Mouse (Mus musculus): ENCODE data around the gene Tmem192. TPM values are rescaled to one million over a fixed set of nuclear protein-coding genes. Genes with fewer than 3 reads are reported as not detected.

Tmem192 gene
- polyA plus RNA-seq, 1 experiment from 2014 or later = 46.0 TPM

- no peak for ATAC-seq
- H3K4me2 ChIP-seq (replicated peaks) = no peak overlapping the region
- H3K27me3 ChIP-seq (replicated peaks) = no peaks in the 10 kb centered on the region; the same call in 1 of the 2 replicates
- no peaks in the 10 kb centered on the region for H3K9me3 ChIP-seq
- 67% methylated on average over 3 of the region's 3 CpGs for WGBS
- no peak overlapping the region for H3K9ac ChIP-seq
- H3K4me1 ChIP-seq (replicated peaks) = no peaks in the 10 kb centered on the region
- H3K27ac ChIP-seq = no peak overlapping the region
- H3K36me3 ChIP-seq = no peaks in the 10 kb centered on the region
- no peak overlapping the region for H3K4me3 ChIP-seq (replicated peaks)
Measured at GRCm38 (mm10) chr8:64934997-64935396, 12.0 kb upstream of the Tmem192 start.

DNA sequence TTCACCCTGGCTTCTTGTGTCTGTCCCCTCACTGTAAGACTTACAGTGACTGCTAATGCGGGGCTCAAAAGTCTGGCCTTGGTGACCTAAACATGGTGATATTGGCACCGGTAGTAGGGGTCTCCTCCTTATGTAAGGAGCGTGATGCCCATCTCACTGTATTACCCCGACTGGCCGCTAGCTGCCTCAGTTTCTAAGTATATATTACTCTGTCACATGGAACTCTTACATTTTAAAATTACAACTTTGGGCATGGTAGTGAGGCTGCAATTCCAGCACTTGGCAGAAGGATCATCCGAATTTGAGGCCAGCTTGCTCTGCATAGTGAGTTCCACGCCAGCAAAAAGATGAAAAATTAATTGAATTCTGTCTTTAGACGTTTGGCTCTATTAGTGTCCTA, 6.0 kb upstream of the Tmem192 start:
- Histone ChIP-seq H3K4me3 (replicated peaks) (no peak overlapping the region), H3K9me3 (no peaks in the 10 kb centered on the region), H3K36me3 (no peaks in the 10 kb centered on the region), H3K27ac (no peak overlapping the region), H3K4me1 (replicated peaks) (no peaks in the 10 kb centered on the region), H3K4me2 (replicated peaks) (no peak overlapping the region), H3K9ac (no peak overlapping the region), H3K27me3 (replicated peaks) (no peaks in the 10 kb centered on the region; the same call in 1 of the 2 replicates)
- no peak for ATAC-seq
- 80% methylated on average over 8 of the region's 8 CpGs for WGBS

DNA sequence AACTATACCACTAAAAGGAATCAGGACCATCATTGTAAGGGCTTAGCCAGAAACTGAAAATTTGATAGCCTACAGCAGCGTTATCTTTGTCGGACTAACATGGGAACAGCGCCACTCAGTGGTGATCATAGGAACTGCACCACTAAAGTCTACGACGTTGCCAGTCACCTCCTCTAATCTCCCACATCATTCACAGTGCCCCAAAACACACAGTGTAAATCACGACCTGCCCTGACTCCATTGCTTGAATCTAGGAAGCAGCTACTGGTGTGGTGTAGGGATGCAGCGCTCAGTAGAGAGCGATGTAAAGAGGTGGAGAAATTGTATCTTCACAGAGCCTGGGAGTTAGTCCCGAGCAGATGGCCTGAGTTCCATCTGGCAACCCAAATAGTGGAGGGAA, 5.5 kb upstream of the Tmem192 start:
- H3K27me3 ChIP-seq (replicated peaks) = no peaks in the 10 kb centered on the region; the same call in 1 of the 2 replicates
- H3K4me2 ChIP-seq (replicated peaks) = no peak overlapping the region
- H3K9me3 ChIP-seq = no peaks in the 10 kb centered on the region
- H3K4me3 ChIP-seq (replicated peaks) = no peak overlapping the region
- ATAC-seq = peak; percentile 46
- no peaks in the 10 kb centered on the region for H3K36me3 ChIP-seq
- no peak overlapping the region for H3K9ac ChIP-seq
- H3K27ac ChIP-seq = no peak overlapping the region
- 11% methylated on average over 9 of the region's 9 CpGs for WGBS
- H3K4me1 ChIP-seq (replicated peaks) = no peaks in the 10 kb centered on the region

GRCm38 (mm10) chr8:64942946-64943345, 4.0 kb upstream of the Tmem192 start:
- H3K27ac ChIP-seq = no peak overlapping the region
- H3K4me3 ChIP-seq (replicated peaks) = no peak overlapping the region
- no peak for ATAC-seq
- no peak overlapping the region for H3K4me2 ChIP-seq (replicated peaks)
- no peak overlapping the region for H3K9ac ChIP-seq
- 26% methylated on average over 5 of the region's 5 CpGs for WGBS
- no peaks in the 10 kb centered on the region for H3K36me3 ChIP-seq
- no peaks in the 10 kb centered on the region for H3K9me3 ChIP-seq
- no peaks in the 10 kb centered on the region; the same call in 1 of the 2 replicates for H3K27me3 ChIP-seq (replicated peaks)
- H3K4me1 ChIP-seq (replicated peaks) = no peaks in the 10 kb centered on the region

DNA sequence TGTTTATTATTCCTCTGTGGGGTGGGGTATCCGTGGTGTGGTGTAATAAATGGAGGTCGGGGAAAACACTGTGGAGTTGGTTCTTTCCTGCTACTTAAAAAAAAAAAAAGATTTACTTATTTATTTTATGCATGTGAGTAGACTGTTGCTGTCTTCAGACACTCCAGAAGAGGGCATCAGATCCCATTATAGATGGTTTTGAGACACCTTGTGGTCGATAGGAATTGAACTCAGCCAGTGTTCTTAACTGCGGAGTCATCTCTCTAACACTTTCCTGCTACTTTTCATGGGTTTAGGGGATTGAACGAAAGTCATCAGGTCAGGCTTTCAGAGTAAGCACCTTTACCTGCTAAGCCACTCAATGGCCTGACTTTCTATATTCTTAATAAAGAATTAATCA, 2.2 kb upstream of the Tmem192 start:
- Histone ChIP-seq H3K27me3 (replicated peaks) (no peaks in the 10 kb centered on the region; the same call in 1 of the 2 replicates), H3K4me2 (replicated peaks) (no peak overlapping the region), H3K4me3 (replicated peaks) (no peak overlapping the region), H3K27ac (no peak overlapping the region), H3K36me3 (no peaks in the 10 kb centered on the region), H3K9me3 (no peaks in the 10 kb centered on the region), H3K4me1 (replicated peaks) (no peaks in the 10 kb centered on the region), H3K9ac (no peak overlapping the region)
- 23% methylated on average over 5 of the region's 5 CpGs for WGBS
- no peak for ATAC-seq

DNA sequence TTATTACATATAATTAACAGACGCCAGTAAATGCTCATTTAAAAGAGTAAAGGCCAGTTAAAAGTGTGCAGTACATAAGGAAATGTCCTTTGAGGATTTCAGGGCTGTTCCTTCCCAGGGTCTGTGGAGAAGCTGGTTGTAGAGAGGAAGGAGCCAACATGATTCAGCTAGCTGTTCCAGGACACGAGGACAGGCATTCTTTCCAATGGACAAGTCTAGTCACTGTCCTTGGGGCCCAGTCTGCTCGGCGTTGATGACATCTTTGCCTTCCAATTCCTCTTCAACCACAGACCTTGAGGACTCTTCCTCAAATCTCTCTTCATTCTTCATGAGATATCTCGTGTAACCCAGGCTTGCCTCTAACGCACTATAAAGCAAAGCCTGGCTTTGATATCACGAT, 1.4 kb upstream of the Tmem192 start:
- no peaks in the 10 kb centered on the region for H3K4me1 ChIP-seq (replicated peaks)
- H3K9me3 ChIP-seq = no peaks in the 10 kb centered on the region
- no peak for ATAC-seq
- H3K27ac ChIP-seq = no peak overlapping the region
- 79% methylated on average over 7 of the region's 7 CpGs for WGBS
- no peaks in the 10 kb centered on the region for H3K36me3 ChIP-seq
- H3K9ac ChIP-seq = no peak overlapping the region
- no peak overlapping the region for H3K4me3 ChIP-seq (replicated peaks)
- H3K27me3 ChIP-seq (replicated peaks) = no peaks in the 10 kb centered on the region; the same call in 1 of the 2 replicates
- no peak overlapping the region for H3K4me2 ChIP-seq (replicated peaks)

DNA sequence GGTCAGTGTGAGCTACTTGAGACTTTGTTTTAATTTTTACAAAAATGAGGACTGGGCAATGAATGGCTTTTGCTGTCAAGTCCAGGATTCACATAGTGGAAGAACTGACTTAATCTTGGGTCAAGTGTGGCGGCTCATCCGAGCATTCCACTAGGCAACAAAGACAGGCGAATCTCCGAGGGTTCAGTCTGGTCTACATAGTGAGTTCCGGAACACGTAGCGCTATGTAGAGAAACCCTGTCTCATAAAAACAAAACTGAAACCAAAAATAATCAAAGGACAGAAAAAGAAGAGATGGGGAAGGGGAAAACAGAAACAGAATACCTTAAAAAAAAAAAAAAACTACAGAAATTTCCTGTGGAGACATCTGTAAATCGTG, 555 bp upstream of the Tmem192 start:
- Histone ChIP-seq H3K4me1 (replicated peaks) (no peaks in the 10 kb centered on the region), H3K27me3 (replicated peaks) (no peaks in the 10 kb centered on the region; the same call in 1 of the 2 replicates), H3K27ac (no peak overlapping the region), H3K36me3 (no peaks in the 10 kb centered on the region), H3K4me3 (replicated peaks) (0 out of 2 replicates have a peak overlapping the region, but pooled peaks have one; percentile 12), H3K4me2 (replicated peaks) (peak overlapping the region; percentile 69), H3K9me3 (no peaks in the 10 kb centered on the region), H3K9ac (no peak overlapping the region)
- 52% methylated on average over 8 of the region's 8 CpGs for WGBS
- no peak for ATAC-seq

GRCm38 (mm10) chr8:64947698-64948034, 681 bp downstream of the Tmem192 start:
- H3K9me3 ChIP-seq = no peaks in the 10 kb centered on the region
- no peaks in the 10 kb centered on the region; the same call in 1 of the 2 replicates for H3K27me3 ChIP-seq (replicated peaks)
- peak overlapping the region; percentile 86 for H3K27ac ChIP-seq
- 7% methylated on average over 10 of the region's 10 CpGs for WGBS
- peak overlapping the region; percentile 69 for H3K4me2 ChIP-seq (replicated peaks)
- no peaks in the 10 kb centered on the region for H3K4me1 ChIP-seq (replicated peaks)
- H3K4me3 ChIP-seq (replicated peaks) = peak overlapping the region; percentile 96
- ATAC-seq = no peak
- H3K9ac ChIP-seq = peak overlapping the region; percentile 72
- no peaks in the 10 kb centered on the region for H3K36me3 ChIP-seq

DNA sequence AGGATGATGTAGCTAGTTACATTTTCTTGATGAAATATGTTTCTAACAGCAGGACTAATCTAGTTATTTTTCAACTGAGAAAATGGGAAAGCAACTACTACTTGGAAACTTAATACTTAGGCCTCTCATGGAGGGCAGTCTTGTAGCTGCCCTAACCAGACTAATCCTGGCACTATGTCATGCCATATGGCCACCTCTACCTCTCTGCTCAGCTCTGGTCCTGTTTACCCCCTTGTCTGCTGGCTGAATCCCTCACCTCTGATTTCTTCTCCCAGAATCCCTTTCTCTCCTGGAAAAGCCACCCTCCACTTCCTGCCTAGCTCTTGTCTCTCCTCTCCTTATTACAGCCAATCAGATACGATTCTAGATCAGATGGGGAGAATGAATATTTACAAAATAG, 1.4 kb downstream of the Tmem192 start:
- Histone ChIP-seq H3K4me1 (replicated peaks) (no peaks in the 10 kb centered on the region), H3K27ac (no peak overlapping the region), H3K9me3 (no peaks in the 10 kb centered on the region), H3K27me3 (replicated peaks) (no peaks in the 10 kb centered on the region; the same call in 1 of the 2 replicates), H3K9ac (no peak overlapping the region), H3K4me2 (replicated peaks) (no peak overlapping the region; the same call in 1 of the 2 replicates), H3K36me3 (no peaks in the 10 kb centered on the region), H3K4me3 (replicated peaks) (no peak overlapping the region)
- no peak for ATAC-seq
- WGBS = 91% methylated on average over 1 of the region's 1 CpGs

DNA sequence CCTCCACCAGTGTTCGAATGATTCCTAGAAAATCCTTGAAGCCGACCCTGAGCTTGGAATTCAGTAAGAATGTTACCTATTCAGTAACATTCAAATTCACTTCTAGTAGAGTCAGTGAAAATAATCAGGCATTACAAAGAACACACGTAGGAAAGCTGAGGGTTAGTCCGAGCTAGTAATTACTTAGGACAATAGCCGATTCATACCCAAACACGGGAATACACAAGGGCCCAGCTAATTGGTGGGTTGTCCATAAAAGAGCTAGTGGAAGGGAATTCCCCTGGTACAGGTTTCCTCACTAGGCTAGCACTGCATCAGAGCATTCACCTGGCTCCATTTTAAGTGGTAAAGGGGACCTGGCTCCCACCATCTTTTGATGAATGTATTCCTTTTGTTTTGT, 5.1 kb downstream of the Tmem192 start:
- no peak overlapping the region for H3K4me3 ChIP-seq (replicated peaks)
- no peaks in the 10 kb centered on the region for H3K27me3 ChIP-seq (replicated peaks)
- H3K36me3 ChIP-seq = no peaks in the 10 kb centered on the region
- no peaks in the 10 kb centered on the region for H3K9me3 ChIP-seq
- H3K4me1 ChIP-seq (replicated peaks) = no peaks in the 10 kb centered on the region
- no peak for ATAC-seq
- 90% methylated on average over 6 of the region's 6 CpGs for WGBS
- no peak overlapping the region for H3K9ac ChIP-seq
- H3K4me2 ChIP-seq (replicated peaks) = no peak overlapping the region
- no peak overlapping the region for H3K27ac ChIP-seq

DNA sequence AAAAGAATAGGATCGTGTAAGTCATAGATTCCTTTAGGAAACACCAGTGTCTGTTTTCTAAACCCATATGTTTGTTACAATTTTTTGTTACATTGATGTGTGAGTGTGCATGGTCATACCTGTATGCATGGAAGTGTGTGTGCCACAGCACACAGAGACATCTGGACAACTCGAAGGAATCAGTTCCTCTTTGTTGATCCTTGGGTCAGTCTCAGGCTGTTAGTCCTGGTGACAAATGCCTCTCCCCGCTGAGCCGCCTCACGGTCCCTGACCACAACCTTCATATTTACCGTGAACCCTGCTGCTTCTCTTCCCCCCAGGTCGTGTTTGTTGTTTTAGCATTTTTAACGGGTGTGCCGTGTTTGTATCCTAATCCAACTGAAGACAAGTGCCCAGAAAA, 12.0 kb downstream of the Tmem192 start:
- Histone ChIP-seq H3K27ac (no peak overlapping the region), H3K9ac (no peak overlapping the region), H3K27me3 (replicated peaks) (no peaks in the 10 kb centered on the region), H3K9me3 (no peaks in the 10 kb centered on the region), H3K4me3 (replicated peaks) (no peak overlapping the region), H3K4me2 (replicated peaks) (no peak overlapping the region), H3K4me1 (replicated peaks) (no peaks in the 10 kb centered on the region), H3K36me3 (0 out of 2 replicates have a peak, but pooled peaks cover under 1% of the 10 kb centered on the region)
- no peak for ATAC-seq
- WGBS = 87% methylated on average over 9 of the region's 9 CpGs

GRCm38 (mm10) chr8:64962836-64963235, 15.9 kb downstream of the Tmem192 start:
- Histone ChIP-seq H3K4me3 (replicated peaks) (no peak overlapping the region), H3K9ac (no peak overlapping the region), H3K4me2 (replicated peaks) (no peak overlapping the region), H3K36me3 (0 out of 2 replicates have a peak, but pooled peaks cover 3% of the 10 kb centered on the region), H3K9me3 (no peaks in the 10 kb centered on the region), H3K27ac (no peak overlapping the region), H3K4me1 (replicated peaks) (no peaks in the 10 kb centered on the region), H3K27me3 (replicated peaks) (no peaks in the 10 kb centered on the region)
- no peak for ATAC-seq

- 71% methylated on average over 20 of the region's 20 CpGs for WGBS
- Histone ChIP-seq H3K9ac (no peak overlapping the region), H3K4me2 (replicated peaks) (no peak overlapping the region), H3K9me3 (no peaks in the 10 kb centered on the region), H3K27me3 (replicated peaks) (no peaks in the 10 kb centered on the region), H3K4me3 (replicated peaks) (no peak overlapping the region), H3K36me3 (no peaks in the 10 kb centered on the region), H3K4me1 (replicated peaks) (no peaks in the 10 kb centered on the region), H3K27ac (no peak overlapping the region)
- no peak for ATAC-seq
Measured at GRCm38 (mm10) chr8:64983150-64983897, 36.3 kb downstream of the Tmem192 start.

Measured in intestine, embryonic 15.5 days (tissue).